Mouse (Mus musculus): ENCODE results near the gene Slc25a22. TPM values are rescaled to one million over a fixed set of nuclear protein-coding genes. Genes with fewer than 3 reads are reported as not detected.

The Slc25a22 gene
- polyA plus RNA-seq, 1 experiment = 488 TPM

DNA sequence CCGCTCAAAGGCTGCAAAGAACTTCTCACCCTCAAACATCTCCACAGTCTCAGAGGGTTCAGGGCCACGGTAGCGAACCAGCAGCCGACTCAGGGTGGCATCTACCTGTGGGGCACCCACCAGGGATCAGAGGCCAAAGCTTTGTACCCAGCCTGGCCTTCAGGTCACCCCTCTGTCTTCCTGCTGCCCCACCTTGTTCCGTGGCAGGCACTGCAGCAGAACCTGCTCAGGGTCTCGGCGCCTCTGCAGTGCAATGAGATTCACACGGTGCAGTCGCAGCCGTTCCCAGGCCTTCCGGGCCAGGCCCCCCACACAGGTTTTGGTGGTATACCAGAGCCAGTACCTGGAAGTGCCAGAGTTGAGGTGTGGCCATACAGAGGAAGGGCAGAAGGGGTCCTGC, 2.1 kb upstream of the Slc25a22 start:
- TF ChIP-seq POLR2A (IDR thresholded peaks at IDR 0.05; ENCODE audit: low read depth, low read length) = no peak
- no peak for TF ChIP-seq CTCF (IDR thresholded peaks at IDR 0.05; ENCODE audit: extremely low read depth, insufficient read length, insufficient replicate concordance, low read depth, low read length)
- H3K36me3 ChIP-seq (ENCODE audit: control insufficient read depth, insufficient read depth, low read length) = no peaks in the 10 kb centered on the region
- H3K27me3 ChIP-seq (ENCODE audit: control insufficient read depth, insufficient read depth, low read length) = no peaks in the 10 kb centered on the region
- no peak overlapping the region for H3K27ac ChIP-seq (ENCODE audit: insufficient read depth, low read depth, low read length)
- H3K4me3 ChIP-seq (ENCODE audit: low read depth, low read length) = no peak overlapping the region
- WGBS = 96% methylated on average over 11 of the region's 11 CpGs
- peaks cover 28% of the 10 kb centered on the region for H3K4me1 ChIP-seq (ENCODE audit: control insufficient read depth, insufficient read depth, insufficient read length, low read length)

DNA sequence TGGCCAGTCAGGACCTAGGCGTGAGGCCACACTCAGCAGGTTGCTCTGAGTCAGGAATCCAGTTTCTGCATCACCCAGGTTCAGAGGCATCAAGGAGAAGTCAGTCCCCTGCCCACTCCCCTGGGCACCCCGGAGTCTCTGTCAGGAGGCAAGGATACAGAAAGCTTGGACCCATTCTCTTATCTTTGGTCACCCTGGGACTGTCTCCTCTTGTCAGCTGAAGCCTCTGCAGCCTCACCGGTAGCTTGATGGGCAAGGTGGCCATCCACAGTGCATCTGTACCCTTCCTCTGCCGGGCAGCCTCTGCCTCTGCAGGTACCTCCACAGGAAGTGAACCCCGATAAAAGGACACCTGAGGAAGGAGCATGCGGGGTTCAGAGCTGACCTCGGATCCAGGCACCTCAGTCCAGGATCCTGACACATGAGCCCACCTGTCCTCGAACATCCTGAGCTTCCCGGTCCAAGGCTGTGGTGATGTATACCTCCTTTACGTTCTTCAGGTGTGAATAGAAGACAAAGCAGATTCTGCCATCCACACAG, 1.5 kb upstream of the Slc25a22 start:
- 96% methylated on average over 10 of the region's 10 CpGs for WGBS
- H3K4me3 ChIP-seq (ENCODE audit: low read depth, low read length) = no peak overlapping the region
- no peak overlapping the region for H3K27ac ChIP-seq (ENCODE audit: insufficient read depth, low read depth, low read length)
- peaks cover 34% of the 10 kb centered on the region for H3K4me1 ChIP-seq (ENCODE audit: control insufficient read depth, insufficient read depth, insufficient read length, low read length)
- H3K27me3 ChIP-seq (ENCODE audit: control insufficient read depth, insufficient read depth, low read length) = no peaks in the 10 kb centered on the region
- TF ChIP-seq CTCF (IDR thresholded peaks at IDR 0.05; ENCODE audit: extremely low read depth, insufficient read length, insufficient replicate concordance, low read depth, low read length) (no peak), POLR2A (IDR thresholded peaks at IDR 0.05; ENCODE audit: low read depth, low read length) (no peak)
- no peaks in the 10 kb centered on the region for H3K36me3 ChIP-seq (ENCODE audit: control insufficient read depth, insufficient read depth, low read length)

DNA sequence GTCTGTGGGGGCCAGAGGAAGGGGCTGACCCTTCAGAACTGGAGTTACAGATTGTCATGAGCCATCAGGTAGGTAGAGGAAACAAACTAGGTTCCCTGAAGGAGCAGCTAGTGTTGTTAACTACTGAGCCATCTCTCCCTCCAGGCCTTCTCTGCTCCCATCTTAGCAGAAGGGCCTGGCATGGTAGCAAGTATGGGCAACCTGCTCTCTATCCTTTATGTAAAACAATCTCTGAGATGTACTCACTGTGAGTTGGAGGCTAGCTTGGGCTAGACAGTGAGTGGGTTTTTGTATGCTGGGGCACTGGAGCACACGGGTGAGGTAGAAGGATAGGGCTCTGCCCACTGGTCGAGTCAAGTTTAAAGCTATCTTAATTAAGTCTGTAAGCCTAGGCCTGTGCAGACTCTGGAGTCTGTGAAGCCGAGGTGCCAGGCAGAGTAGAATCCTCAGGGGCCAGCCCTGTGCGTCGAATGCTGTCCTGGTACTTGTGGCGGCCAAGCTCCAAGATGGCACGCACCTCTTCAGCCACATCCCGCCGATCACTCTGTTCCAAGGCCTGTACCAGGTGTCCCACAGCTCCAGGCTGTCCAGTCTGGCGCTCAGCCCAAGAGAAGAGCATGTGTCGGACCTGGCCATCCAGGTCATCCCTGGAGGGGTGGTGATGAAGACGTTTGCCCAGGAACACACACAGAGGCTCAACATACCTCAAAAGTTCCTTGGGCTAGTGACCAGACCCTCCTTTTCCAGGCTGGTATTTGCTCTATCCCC, 693 bp upstream of the Slc25a22 start:
- peak overlapping the region; percentile 20; the same call in 1 of the 2 replicates for H3K27ac ChIP-seq (ENCODE audit: insufficient read depth, low read depth, low read length)
- no peak for TF ChIP-seq CTCF (IDR thresholded peaks at IDR 0.05; ENCODE audit: extremely low read depth, insufficient read length, insufficient replicate concordance, low read depth, low read length)
- no peak for TF ChIP-seq POLR2A (IDR thresholded peaks at IDR 0.05; ENCODE audit: low read depth, low read length)
- peaks cover 7% of the 10 kb centered on the region for H3K36me3 ChIP-seq (ENCODE audit: control insufficient read depth, insufficient read depth, low read length)
- no peak overlapping the region for H3K4me3 ChIP-seq (ENCODE audit: low read depth, low read length)
- H3K4me1 ChIP-seq (ENCODE audit: control insufficient read depth, insufficient read depth, insufficient read length, low read length) = peaks cover 38% of the 10 kb centered on the region
- H3K27me3 ChIP-seq (ENCODE audit: control insufficient read depth, insufficient read depth, low read length) = no peaks in the 10 kb centered on the region
- WGBS = 89% methylated on average over 12 of the region's 12 CpGs

DNA sequence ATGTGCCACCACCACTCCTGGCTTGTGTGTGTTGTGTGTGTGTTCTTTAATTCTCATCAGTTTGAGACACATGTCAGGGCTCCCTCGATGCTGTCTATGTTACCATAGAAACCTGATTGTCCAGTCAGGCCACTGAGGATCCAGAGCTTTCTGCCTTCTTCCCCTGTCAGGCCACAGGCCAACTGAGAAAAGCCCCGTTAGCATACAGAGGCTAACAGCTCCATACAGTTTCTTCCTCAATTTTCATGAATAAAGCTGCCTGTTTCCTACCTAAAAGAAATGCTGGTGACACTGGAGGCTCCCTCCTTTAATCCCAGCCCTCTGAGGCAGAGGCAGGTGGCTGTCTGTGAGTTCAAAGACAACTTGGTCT, 1.2 kb downstream of the Slc25a22 start:
- Histone ChIP-seq H3K36me3 (ENCODE audit: control insufficient read depth, insufficient read depth, low read length) (peaks cover 25% of the 10 kb centered on the region), H3K27ac (ENCODE audit: insufficient read depth, low read depth, low read length) (peak overlapping the region; percentile 96), H3K27me3 (ENCODE audit: control insufficient read depth, insufficient read depth, low read length) (no peaks in the 10 kb centered on the region), H3K4me3 (ENCODE audit: low read depth, low read length) (peak overlapping the region; percentile 76), H3K4me1 (ENCODE audit: control insufficient read depth, insufficient read depth, insufficient read length, low read length) (peaks cover 31% of the 10 kb centered on the region)
- 34% methylated on average over 2 of the region's 2 CpGs for WGBS
- no peak for TF ChIP-seq POLR2A (IDR thresholded peaks at IDR 0.05; ENCODE audit: low read depth, low read length)
- no peak for TF ChIP-seq CTCF (IDR thresholded peaks at IDR 0.05; ENCODE audit: extremely low read depth, insufficient read length, insufficient replicate concordance, low read depth, low read length)

DNA sequence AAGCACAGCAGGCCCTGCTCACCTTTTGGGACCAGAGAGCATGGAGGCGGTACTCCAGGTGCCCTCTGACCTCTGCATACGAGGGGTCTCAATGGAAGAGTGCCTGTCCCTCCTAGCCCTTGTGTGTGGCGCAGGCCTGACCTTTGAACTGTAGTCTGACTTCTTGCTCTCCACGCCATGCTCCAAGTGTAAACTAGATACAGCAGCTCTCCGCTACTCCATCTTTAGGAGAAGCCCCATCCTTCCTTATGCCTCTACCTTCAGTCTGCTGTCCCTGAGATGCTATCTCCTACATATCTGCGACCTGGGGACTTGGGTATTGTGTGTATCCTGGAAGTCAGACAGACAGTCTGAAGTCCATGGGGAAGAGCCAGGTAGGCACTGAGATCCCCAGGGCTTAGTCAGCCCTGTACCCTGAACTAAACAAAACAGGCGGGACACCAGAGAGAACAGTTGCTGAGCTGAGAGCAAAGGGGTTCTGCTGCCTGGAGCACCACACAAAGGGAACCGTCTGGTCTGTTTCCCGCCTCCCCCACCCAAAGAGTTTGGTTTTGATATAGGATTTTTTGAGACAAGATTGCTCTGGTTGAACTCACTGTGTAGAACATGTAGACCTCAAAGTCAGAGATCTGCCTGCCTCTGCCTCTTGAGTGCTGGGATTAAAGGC, 1.7 kb downstream of the Slc25a22 start:
- TF ChIP-seq POLR2A (IDR thresholded peaks at IDR 0.05; ENCODE audit: low read depth, low read length) (peak; percentile 77; the same call in 1 of the 2 replicates), CTCF (IDR thresholded peaks at IDR 0.05; ENCODE audit: extremely low read depth, insufficient read length, insufficient replicate concordance, low read depth, low read length) (no peak)
- Histone ChIP-seq H3K4me1 (ENCODE audit: control insufficient read depth, insufficient read depth, insufficient read length, low read length) (peaks cover 31% of the 10 kb centered on the region), H3K27me3 (ENCODE audit: control insufficient read depth, insufficient read depth, low read length) (no peaks in the 10 kb centered on the region), H3K4me3 (ENCODE audit: low read depth, low read length) (peak overlapping the region; percentile 76), H3K36me3 (ENCODE audit: control insufficient read depth, insufficient read depth, low read length) (peaks cover 30% of the 10 kb centered on the region), H3K27ac (ENCODE audit: insufficient read depth, low read depth, low read length) (peak overlapping the region; percentile 96)
- WGBS = 50% methylated on average over 9 of the region's 9 CpGs

DNA sequence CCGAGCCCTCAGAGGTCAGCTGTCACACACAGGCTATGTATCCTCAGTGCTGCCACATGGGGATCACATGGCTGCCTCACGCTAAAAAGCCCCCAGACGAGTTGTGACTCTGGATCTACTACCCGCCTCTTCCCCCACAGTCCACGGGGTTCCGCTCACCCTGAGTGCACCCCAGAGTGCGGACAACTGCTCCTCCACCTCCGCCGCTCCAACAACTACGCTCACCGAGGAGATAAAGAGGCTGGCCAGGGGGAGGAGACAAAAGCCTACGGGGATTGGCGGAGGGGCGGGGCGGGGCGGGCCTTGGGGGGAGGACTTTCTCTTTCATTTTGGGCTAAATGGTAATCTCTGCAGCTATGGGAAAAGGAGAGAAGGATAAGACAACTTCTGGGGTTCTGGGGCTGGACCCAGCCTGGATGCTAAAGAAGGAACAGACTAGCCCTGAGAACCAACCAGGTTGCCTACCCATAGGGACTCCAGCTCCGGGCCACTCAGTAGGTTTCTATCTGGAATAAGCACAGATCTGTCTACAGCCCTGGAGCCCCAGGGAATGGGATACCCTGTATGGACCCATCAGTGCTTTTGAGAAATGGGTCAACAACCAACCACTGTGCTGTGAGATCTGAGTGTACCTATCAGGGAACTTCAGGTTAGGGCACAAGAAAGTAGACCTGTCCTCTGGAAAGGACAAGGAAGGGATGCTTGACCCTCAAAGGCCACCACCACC, 2.4 kb downstream of the Slc25a22 start:
- TF ChIP-seq CTCF (IDR thresholded peaks at IDR 0.05; ENCODE audit: extremely low read depth, insufficient read length, insufficient replicate concordance, low read depth, low read length) (no peak), POLR2A (IDR thresholded peaks at IDR 0.05; ENCODE audit: low read depth, low read length) (peak; percentile 92)
- H3K27ac ChIP-seq (ENCODE audit: insufficient read depth, low read depth, low read length) = peak overlapping the region; percentile 96
- peaks cover 26% of the 10 kb centered on the region for H3K4me1 ChIP-seq (ENCODE audit: control insufficient read depth, insufficient read depth, insufficient read length, low read length)
- peak overlapping the region; percentile 74 for H3K4me3 ChIP-seq (ENCODE audit: low read depth, low read length)
- no peaks in the 10 kb centered on the region for H3K27me3 ChIP-seq (ENCODE audit: control insufficient read depth, insufficient read depth, low read length)
- 3% methylated on average over 17 of the region's 17 CpGs for WGBS
- peaks cover 36% of the 10 kb centered on the region for H3K36me3 ChIP-seq (ENCODE audit: control insufficient read depth, insufficient read depth, low read length)

All from small intestine, adult 2 months (tissue).